Mouse (Mus musculus) limb, embryonic 14.5 days (tissue): ENCODE measurements around the gene Lrrc45. TPM values are rescaled to one million over a fixed set of nuclear protein-coding genes. Genes with fewer than 3 reads are reported as not detected.

Experiments
- ATAC-seq: fragments of 200-750 bp; cut with Nextera tagmentation; 2 replicates; pipeline ENCODE4 v1.8.0; 2017; ENCODE audit warnings: low read depth, moderate number of reproducible peaks, moderate TSS enrichment; ENCODE audit not compliant: low FRiP score
- DNase-seq: peaks from one replicate; pipeline ENCODE4 v3.0.0-alpha.2; 2015; ENCODE audit warnings: low spot score
- H3K27ac ChIP-seq: fragments of 300-500 bp; sonication (generic); replicated peaks from 2 replicates; pipeline ENCODE4 v1.5.1; 2014; ENCODE audit warnings: low read depth, mild to moderate bottlenecking, low read length, moderate library complexity, mixed read lengths
- H3K27me3 ChIP-seq: fragments of 300-500 bp; sonication (generic); 2 replicates; pipeline ENCODE4 v1.6.1; 2014; ENCODE audit warnings: low read length, mixed read lengths; ENCODE audit not compliant: control insufficient read depth, insufficient read depth
- H3K36me3 ChIP-seq: fragments of 300-500 bp; sonication (generic); 2 replicates; pipeline ENCODE4 v1.6.1; 2014; ENCODE audit warnings: mild to moderate bottlenecking, low read length, moderate library complexity, mixed read lengths; ENCODE audit not compliant: control insufficient read depth, insufficient read depth
- H3K4me1 ChIP-seq: fragments of 300-500 bp; sonication (generic); 2 replicates; pipeline ENCODE4 v1.6.1; 2014; ENCODE audit warnings: antibody characterized with exemption, low read length, mixed read lengths; ENCODE audit not compliant: control insufficient read depth, insufficient read depth
- H3K4me2 ChIP-seq: fragments of 300-500 bp; sonication (generic); replicated peaks from 2 replicates; pipeline ENCODE4 v1.6.1; 2014; ENCODE audit warnings: low read depth, mild to moderate bottlenecking, low read length, moderate library complexity; ENCODE audit not compliant: severe bottlenecking
- H3K4me3 ChIP-seq: fragments of 300-500 bp; sonication (generic); replicated peaks from 2 replicates; pipeline ENCODE4 v1.5.1; 2014; ENCODE audit warnings: low read length
- H3K9ac ChIP-seq: fragments of 300-500 bp; sonication (generic); 2 replicates; pipeline ENCODE4 v1.6.1; 2014; ENCODE audit warnings: mild to moderate bottlenecking, low read depth, low read length, moderate library complexity; ENCODE audit not compliant: severe bottlenecking
- H3K9me3 ChIP-seq: fragments of 300-500 bp; sonication (generic); 2 replicates; pipeline ENCODE4 v1.6.1; 2016; ENCODE audit warnings: low read length; ENCODE audit not compliant: control insufficient read depth
- POLR2A ChIP-seq: fragments of 200-500 bp; IDR thresholded peaks from 2 replicates; pipeline ENCODE4 v1.8.0; 2012; ENCODE audit warnings: inconsistent platforms, mild to moderate bottlenecking, moderate library complexity, borderline replicate concordance; ENCODE audit not compliant: insufficient read depth, insufficient read length; ENCODE audit errors: extremely low read depth
- WGBS: fragments of 180-500 bp; shearing (Covaris S2); extraction: QIAGEN DNeasy Blood & Tissue Kit; methylation state at CpG from one replicate; pipeline ENCODE4 v1.1.7; 2014; 5-methylcytosine and 5-hydroxymethylcytosine counted together
- polyA plus RNA-seq, 2 experiments: library from polyadenylated mRNA; depleted of rRNA in 1 of 2; stranded (reverse) in 1 of 2; unstranded in 1 of 2; fragments of >200 nt; fragmentation: Nextera tagmentation in 1 of 2; extraction: Ambion mirVana in 1 of 2; gene quantifications; 2 replicates each; pipeline versions ENCODE4 v1.2.1 to v1.2.3; 2012 to 2014

The Lrrc45 gene
- polyA plus RNA-seq, 2 experiments: 48.1 to 91.3 TPM

DNA sequence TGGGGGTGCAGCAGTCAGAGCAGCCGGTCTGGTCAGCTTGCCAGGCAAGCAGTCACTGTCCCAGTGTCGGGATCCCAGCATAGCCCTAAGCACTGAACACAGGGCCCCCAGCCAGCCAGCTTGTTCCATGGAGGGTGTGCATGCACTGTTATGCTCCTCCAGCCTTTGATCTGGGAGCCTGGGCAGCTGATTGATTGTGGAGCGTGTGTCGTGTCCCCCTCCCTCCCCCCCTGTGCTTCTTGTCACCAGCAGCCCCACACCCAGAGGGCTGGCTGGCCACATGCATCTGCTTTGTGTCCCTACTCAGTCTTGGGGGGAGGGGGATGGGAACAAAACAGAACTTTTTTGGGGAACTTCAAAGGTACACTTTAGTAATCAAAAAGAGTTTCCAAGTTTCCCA is 18.5 kb upstream of the Lrrc45 start:
- peak; percentile 52; the same call in 1 of the 2 replicates for ATAC-seq
- 7% methylated on average over 4 of the region's 4 CpGs for WGBS
- Histone ChIP-seq H3K9me3 (peaks cover 5% of the 10 kb centered on the region; the same call in 1 of the 2 replicates), H3K9ac (peak overlapping the region; percentile 16), H3K4me2 (no peak overlapping the region), H3K27me3 (no peaks in the 10 kb centered on the region), H3K36me3 (peaks cover 47% of the 10 kb centered on the region), H3K4me3 (no peak overlapping the region), H3K4me1 (peaks cover 10% of the 10 kb centered on the region), H3K27ac (peak overlapping the region; percentile 39; the same call in 1 of the 2 replicates)
- DNase-seq: no peak
- no peak for TF ChIP-seq POLR2A

DNA sequence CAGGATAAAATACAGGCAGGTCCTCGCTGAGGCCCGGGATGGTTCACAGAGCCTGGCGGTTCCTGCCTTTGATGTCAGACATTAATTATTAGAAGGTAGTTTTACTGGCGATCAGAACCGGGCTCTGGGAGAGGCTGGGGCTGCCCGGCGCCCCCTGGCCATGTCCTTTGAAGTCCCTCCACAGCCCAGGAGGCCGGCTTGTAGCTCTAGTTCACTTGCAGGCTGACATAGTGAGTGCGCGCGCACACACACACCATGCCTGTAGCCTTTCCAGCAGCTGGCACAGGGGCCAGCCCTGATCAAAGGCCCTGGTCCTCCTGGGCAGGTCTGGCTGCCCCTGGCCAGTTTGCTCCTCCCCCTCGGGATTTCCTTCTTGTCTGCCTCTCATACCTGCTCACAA is 18.1 kb upstream of the Lrrc45 start:
- H3K9ac ChIP-seq: peak overlapping the region; percentile 38; the same call in 1 of the 2 replicates
- peaks cover 47% of the 10 kb centered on the region for H3K36me3 ChIP-seq
- no peak for TF ChIP-seq POLR2A

DNA sequence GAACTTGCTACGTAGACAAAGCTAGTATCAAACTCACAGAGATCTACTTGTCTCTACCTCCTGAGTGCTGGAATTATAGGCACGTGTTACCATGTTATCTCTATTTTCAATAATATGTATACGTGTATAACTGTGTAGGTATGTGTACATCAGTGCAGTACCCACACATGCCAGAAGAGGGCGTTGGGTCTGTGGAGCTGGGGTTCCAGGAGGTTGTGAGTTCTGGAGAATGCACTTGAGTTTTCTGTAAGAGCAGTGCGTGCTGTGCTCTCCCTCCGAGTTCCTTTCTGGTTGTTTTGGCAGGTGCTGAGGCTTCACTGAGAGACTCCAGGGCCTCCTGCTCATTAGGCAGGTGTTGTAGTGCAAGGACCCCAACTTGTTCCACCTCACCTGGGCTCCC is 17.2 kb upstream of the Lrrc45 start:
- no peak overlapping the region for H3K4me2 ChIP-seq
- H3K4me3 ChIP-seq: no peak overlapping the region
- WGBS: 91% methylated on average over 6 of the region's 6 CpGs
- DNase-seq (no peak), ATAC-seq (no peak)
- peaks cover 51% of the 10 kb centered on the region for H3K36me3 ChIP-seq
- no peak overlapping the region for H3K27ac ChIP-seq
- H3K4me1 ChIP-seq: peaks cover 10% of the 10 kb centered on the region
- no peak overlapping the region for H3K9ac ChIP-seq
- H3K9me3 ChIP-seq: peaks cover 5% of the 10 kb centered on the region; the same call in 1 of the 2 replicates
- no peaks in the 10 kb centered on the region for H3K27me3 ChIP-seq
- no peak for TF ChIP-seq POLR2A

More for the DNA sequence above, 18.1 kb upstream of the Lrrc45 start:
- Histone ChIP-seq H3K4me1 (peaks cover 10% of the 10 kb centered on the region), H3K4me2 (no peak overlapping the region), H3K4me3 (no peak overlapping the region), H3K9me3 (peaks cover 5% of the 10 kb centered on the region; the same call in 1 of the 2 replicates), H3K27me3 (no peaks in the 10 kb centered on the region), H3K27ac (peak overlapping the region; percentile 39; the same call in 1 of the 2 replicates)
- no peak for ATAC-seq
- 12% methylated on average over 12 of the region's 12 CpGs for WGBS
- DNase-seq: no peak

DNA sequence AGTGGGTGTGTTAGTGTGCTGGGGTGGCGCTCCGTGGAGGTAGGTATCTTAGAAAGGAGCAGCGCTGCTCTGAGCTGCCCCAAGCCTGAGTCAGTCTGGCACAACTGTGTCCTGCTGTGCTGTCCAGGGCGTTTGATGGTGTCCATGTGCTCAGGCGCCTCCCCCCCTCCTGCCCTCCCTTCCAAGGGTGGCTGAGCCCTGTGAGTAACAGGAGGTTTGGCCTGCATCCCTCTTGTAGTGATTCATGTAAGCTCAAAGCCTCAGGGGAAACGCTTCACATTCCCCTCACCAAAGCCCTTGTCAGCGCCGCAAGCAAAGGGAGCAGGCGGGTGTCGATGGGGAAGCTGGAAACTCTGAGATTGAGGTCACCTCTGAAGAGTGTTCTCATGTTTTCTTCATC is 16.0 kb upstream of the Lrrc45 start:
- H3K4me1 ChIP-seq: peaks cover 10% of the 10 kb centered on the region
- ATAC-seq: no peak
- DNase-seq: no peak
- peaks cover 52% of the 10 kb centered on the region for H3K36me3 ChIP-seq
- no peaks in the 10 kb centered on the region for H3K27me3 ChIP-seq
- no peak for TF ChIP-seq POLR2A
- no peak overlapping the region for H3K27ac ChIP-seq
- H3K9me3 ChIP-seq: peaks cover 5% of the 10 kb centered on the region; the same call in 1 of the 2 replicates
- 0 out of 2 replicates have a peak overlapping the region, but pooled peaks have one; percentile 1 for H3K9ac ChIP-seq
- no peak overlapping the region for H3K4me2 ChIP-seq
- 42% methylated on average over 10 of the region's 10 CpGs for WGBS
- no peak overlapping the region for H3K4me3 ChIP-seq

DNA sequence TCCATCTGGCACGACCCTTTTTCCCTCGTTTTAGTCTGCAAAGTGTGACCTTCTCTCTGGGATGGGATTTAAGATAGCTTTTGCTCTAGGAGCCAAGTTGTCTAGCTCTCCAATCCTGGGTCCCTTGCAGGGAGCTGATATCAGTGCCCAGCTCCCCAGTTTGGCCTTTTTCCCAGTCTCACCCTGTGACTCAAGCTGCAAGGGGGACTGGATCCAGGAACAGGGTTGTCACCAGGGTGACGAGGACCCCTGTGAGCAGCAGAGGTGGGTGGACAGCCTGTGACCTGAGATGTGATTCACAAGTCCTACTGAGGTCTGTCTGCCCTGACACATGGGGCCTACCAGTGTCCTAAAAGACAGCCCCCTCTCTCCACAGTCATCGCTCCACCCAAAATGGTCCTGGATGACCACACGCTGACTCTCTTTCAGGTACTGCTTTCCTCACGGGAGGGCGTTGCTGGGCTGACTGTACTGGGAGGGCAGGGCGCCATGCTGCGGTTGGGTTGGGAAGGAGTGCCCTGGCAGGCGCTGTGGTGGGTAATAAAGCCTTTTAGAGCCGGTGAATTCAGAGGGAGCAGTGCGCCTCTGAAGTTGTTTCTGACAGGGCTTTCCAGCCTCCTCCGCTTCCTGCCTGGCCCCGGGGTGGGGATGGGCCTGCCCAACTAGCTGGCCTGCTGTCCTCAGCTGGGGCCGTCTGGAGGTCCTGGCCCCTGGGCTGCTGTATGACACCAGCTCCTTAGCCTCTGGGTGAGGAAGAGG is 9.8 kb upstream of the Lrrc45 start:
- Histone ChIP-seq H3K36me3 (peaks cover 52% of the 10 kb centered on the region), H3K4me2 (0 out of 2 replicates have a peak overlapping the region, but pooled peaks have one; percentile 13), H3K27ac (peak overlapping the region; percentile 40; the same call in 1 of the 2 replicates), H3K9me3 (no peaks in the 10 kb centered on the region), H3K4me3 (no peak overlapping the region), H3K27me3 (no peaks in the 10 kb centered on the region), H3K4me1 (peaks cover 31% of the 10 kb centered on the region), H3K9ac (peak overlapping the region; percentile 28; the same call in 1 of the 2 replicates)
- ATAC-seq: no peak
- 25% methylated on average over 14 of the region's 15 CpGs for WGBS
- DNase-seq: no peak
- no peak for TF ChIP-seq POLR2A
